Mouse (Mus musculus): ENCODE measurements at regions not wholly inside any gene's neighbourhood (a gene's known extent, or its start where the extent isn't known, plus 50 kb on each side); places are given as distances from the start of the nearest gene placed in this dataset.

GRCm38 (mm10) chr4:154747006-154747343 is 79.3 kb upstream of the Actrt2 start:
- TF ChIP-seq CTCF (IDR thresholded peaks at IDR 0.05; ENCODE audit: low read depth, low read length), result no peak
- TF ChIP-seq POLR2A (IDR thresholded peaks at IDR 0.05; ENCODE audit: borderline replicate concordance, low read depth, low read length), result no peak

Data from bone marrow macrophage, adult 2 months (primary cell).